Mouse (Mus musculus): ENCODE measurements at regions not wholly inside any gene's neighbourhood (a gene's known extent, or its start where the extent isn't known, plus 50 kb on each side); places are given as distances from the start of the nearest gene placed in this dataset.

DNA sequence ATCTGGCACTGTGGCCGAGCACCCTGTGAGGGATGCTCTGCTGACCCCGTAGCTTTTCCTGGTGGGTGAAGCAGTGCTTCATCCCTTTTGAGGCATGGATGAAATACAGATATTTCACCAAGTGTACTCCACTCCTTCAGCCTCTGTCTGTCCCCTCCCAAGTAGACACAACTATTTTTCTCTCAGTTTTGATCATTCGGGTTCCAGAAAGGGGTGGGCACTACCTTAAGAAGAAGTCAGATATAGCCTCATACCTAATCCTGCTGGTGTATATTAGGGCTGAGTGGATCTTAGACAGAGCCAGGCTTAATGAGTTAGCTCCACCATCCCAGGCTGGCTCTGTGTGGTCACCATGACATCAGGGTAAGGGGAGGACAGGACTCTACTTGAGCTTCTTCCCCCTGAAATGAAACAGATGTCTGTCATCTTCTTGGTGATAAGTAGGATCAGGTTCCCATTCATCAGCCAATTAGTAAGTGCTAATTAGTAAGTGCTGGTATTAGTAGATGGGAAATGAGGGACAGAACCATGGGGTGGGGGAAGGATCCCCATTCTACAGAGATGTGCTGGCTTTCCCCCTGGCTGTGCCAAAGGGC is 58.7 kb upstream of the Tmem150c start:
- Histone ChIP-seq H3K27me3 (ENCODE audit: insufficient read depth, low read length) (no peaks in the 10 kb centered on the region), H3K9me3 (replicated peaks; ENCODE audit: low read length) (no peaks in the 10 kb centered on the region), H3K4me1 (replicated peaks; ENCODE audit: insufficient read depth, low read length) (no peaks in the 10 kb centered on the region), H3K4me2 (ENCODE audit: low read length) (no peak overlapping the region), H3K27ac (no peak overlapping the region), H3K4me3 (replicated peaks; ENCODE audit: low read depth, low read length) (no peak overlapping the region), H3K36me3 (ENCODE audit: insufficient read depth, low read length) (no peaks in the 10 kb centered on the region), H3K9ac (ENCODE audit: low read depth, low read length) (no peak overlapping the region)
- ATAC-seq (replicated peaks; ENCODE audit: low FRiP score, low read depth) (no peak), DNase-seq (ENCODE audit: low spot score) (no peak)
- WGBS = 94% methylated on average over 3 of the region's 3 CpGs
- no peak for TF ChIP-seq CTCF (IDR thresholded peaks at IDR 0.05; ENCODE audit: low read depth)

GRCm38 (mm10) chr5:100217178-100218035 is 57.8 kb upstream of the Tmem150c start:
- TF ChIP-seq CTCF (IDR thresholded peaks at IDR 0.05; ENCODE audit: low read depth) = no peak
- Histone ChIP-seq H3K27me3 (ENCODE audit: insufficient read depth, low read length) (no peaks in the 10 kb centered on the region), H3K4me1 (replicated peaks; ENCODE audit: insufficient read depth, low read length) (no peaks in the 10 kb centered on the region), H3K9me3 (replicated peaks; ENCODE audit: low read length) (no peaks in the 10 kb centered on the region), H3K4me3 (replicated peaks; ENCODE audit: low read depth, low read length) (no peak overlapping the region), H3K9ac (ENCODE audit: low read depth, low read length) (no peak overlapping the region), H3K4me2 (ENCODE audit: low read length) (no peak overlapping the region), H3K36me3 (ENCODE audit: insufficient read depth, low read length) (no peaks in the 10 kb centered on the region), H3K27ac (no peak overlapping the region; the same call in 1 of the 2 replicates)
- DNase-seq (ENCODE audit: low spot score) = peak; percentile 54
- ATAC-seq (replicated peaks; ENCODE audit: low FRiP score, low read depth) = peak; percentile 33; the same call in 1 of the 2 replicates
- 37% methylated on average over 17 of the region's 17 CpGs for WGBS

DNA sequence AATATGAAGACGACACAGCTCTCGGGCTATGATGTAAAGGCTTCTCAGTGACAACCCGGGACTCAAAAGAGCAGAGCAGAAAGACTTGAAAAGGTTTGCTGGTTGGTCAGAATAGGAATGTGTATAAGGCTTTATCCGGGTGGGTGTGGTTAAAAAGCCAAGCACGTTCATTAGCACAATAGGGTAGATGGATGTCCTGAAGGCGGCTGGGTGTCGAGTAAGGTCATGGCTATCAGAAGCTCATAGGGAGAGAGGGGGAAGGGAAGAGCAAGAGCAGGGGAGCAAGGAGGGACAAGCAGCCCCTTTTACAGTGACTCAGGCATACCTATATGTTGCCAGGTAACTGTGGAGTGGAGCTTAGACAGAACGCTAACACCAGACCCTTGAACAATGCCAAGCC is 54.3 kb upstream of the Tmem150c start:
- Histone ChIP-seq H3K27me3 (ENCODE audit: insufficient read depth, low read length) (no peaks in the 10 kb centered on the region), H3K36me3 (ENCODE audit: insufficient read depth, low read length) (no peaks in the 10 kb centered on the region), H3K9ac (ENCODE audit: low read depth, low read length) (no peak overlapping the region), H3K9me3 (replicated peaks; ENCODE audit: low read length) (no peaks in the 10 kb centered on the region), H3K4me2 (ENCODE audit: low read length) (no peak overlapping the region), H3K4me3 (replicated peaks; ENCODE audit: low read depth, low read length) (no peak overlapping the region), H3K27ac (no peak overlapping the region), H3K4me1 (replicated peaks; ENCODE audit: insufficient read depth, low read length) (no peaks in the 10 kb centered on the region)
- DNase-seq (ENCODE audit: low spot score) (no peak), ATAC-seq (replicated peaks; ENCODE audit: low FRiP score, low read depth) (no peak)
- 79% methylated on average over 8 of the region's 8 CpGs for WGBS
- no peak for TF ChIP-seq CTCF (IDR thresholded peaks at IDR 0.05; ENCODE audit: low read depth)

DNA sequence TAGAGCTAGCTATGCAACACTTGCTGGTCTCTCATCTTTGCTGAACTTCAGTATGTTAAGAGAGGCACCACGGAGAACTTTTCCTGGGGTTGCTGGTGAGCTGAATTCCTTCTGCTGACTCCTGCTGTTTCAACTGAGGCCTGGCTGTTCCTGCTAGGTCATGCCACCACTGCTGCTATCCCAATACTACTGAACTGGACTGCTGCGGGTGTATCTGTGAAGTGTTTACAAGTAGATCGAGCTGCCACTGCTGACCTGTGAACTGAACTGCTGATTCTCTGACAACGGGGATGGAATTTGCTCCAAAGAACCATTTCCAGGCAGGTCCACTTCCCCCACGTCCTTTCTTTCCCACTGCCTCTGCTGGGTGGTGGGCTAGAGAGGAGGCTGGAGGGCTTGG is 51.1 kb upstream of the Tmem150c start:
- H3K4me2 ChIP-seq (ENCODE audit: low read length) = no peak overlapping the region
- no peaks in the 10 kb centered on the region for H3K27me3 ChIP-seq (ENCODE audit: insufficient read depth, low read length)
- H3K4me3 ChIP-seq (replicated peaks; ENCODE audit: low read depth, low read length) = no peak overlapping the region
- H3K27ac ChIP-seq = no peak overlapping the region
- WGBS = 73% methylated on average over 5 of the region's 5 CpGs
- ATAC-seq (replicated peaks; ENCODE audit: low FRiP score, low read depth) = no peak
- no peak for DNase-seq (ENCODE audit: low spot score)
- no peak overlapping the region for H3K9ac ChIP-seq (ENCODE audit: low read depth, low read length)
- no peaks in the 10 kb centered on the region for H3K9me3 ChIP-seq (replicated peaks; ENCODE audit: low read length)
- no peaks in the 10 kb centered on the region for H3K4me1 ChIP-seq (replicated peaks; ENCODE audit: insufficient read depth, low read length)
- no peaks in the 10 kb centered on the region for H3K36me3 ChIP-seq (ENCODE audit: insufficient read depth, low read length)
- TF ChIP-seq CTCF (IDR thresholded peaks at IDR 0.05; ENCODE audit: low read depth) = no peak
